Mouse (Mus musculus) heart, adult 2 months (tissue): ENCODE data around the gene Ctse.
A peak's percentile ranks its signal among the peaks of the same experiment; 100 is the strongest.

Experiments
- CTCF ChIP-seq: fragments of 200-600 bp; IDR thresholded peaks from 2 replicates; pipeline ENCODE4 v1.8.1; 2022; ENCODE audit warnings: antibody characterized with exemption, mild to moderate bottlenecking, moderate library complexity
- EP300 ChIP-seq: fragments of 200-500 bp; IDR thresholded peaks from 2 replicates; pipeline ENCODE4 v1.6.1; 2011; ENCODE audit warnings: low read depth, low read length, control low read depth; ENCODE audit not compliant: insufficient read depth
- POLR2A ChIP-seq: fragments of 200-500 bp; IDR thresholded peaks from 2 replicates; pipeline ENCODE4 v1.6.1; 2011; ENCODE audit warnings: mild to moderate bottlenecking, low read depth, low read length, control low read depth; ENCODE audit not compliant: insufficient read depth

DNA sequence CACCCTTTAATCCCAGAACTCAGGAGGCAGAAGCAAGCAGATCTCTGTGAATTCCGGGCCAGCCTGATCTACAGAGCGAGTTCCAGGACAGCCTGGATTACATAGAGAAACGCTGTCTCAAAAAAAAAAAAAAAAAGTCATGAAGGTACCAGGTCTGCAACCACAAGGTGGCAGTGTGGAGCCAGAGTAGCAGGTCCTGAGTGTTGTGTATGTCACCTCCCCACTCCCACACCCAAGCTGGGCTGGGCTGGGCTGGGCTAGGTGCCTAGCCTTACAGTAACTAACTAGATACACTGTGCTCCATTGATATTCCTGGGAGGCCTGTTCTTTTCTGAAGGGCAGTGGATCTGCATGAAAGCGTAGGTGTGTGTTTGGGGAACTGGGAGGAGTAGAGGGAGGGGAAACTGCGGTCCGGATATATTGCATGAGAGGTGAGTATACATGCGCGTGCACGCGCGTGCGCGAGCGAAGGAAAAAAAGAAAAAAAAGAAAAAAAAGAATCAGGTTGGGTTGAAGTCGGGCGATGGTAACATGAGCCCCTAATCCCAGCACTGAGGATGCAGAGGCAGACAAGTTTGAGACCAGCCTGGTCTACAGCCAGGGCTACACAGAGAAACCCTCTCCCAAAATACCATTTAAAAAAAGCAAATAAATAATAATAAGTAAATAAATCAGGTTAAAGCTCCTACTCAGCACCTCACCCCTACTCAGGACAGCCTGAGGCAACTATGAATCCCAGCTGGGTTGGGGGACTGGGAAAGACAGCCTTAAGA lies 24.6 kb upstream of the Ctse start:
- peak; percentile 77 for TF ChIP-seq CTCF
- no peak for TF ChIP-seq POLR2A
- TF ChIP-seq EP300: 0 out of 2 replicates have a peak, but pooled peaks have one; percentile 15
